Mouse (Mus musculus) testis, adult 2 months (tissue): ENCODE data around the gene Zbtb16. TPM values are rescaled to one million over a fixed set of nuclear protein-coding genes. Genes with fewer than 3 reads are reported as not detected.

Experiments
- H3K27ac ChIP-seq: fragments of 200-500 bp; 2 replicates; pipeline ENCODE4 v1.5.1; 2012; ENCODE audit warnings: low read depth, low read length; ENCODE audit not compliant: control insufficient read depth, insufficient read depth
- H3K27me3 ChIP-seq: fragments of 200-500 bp; 2 replicates; pipeline ENCODE4 v1.6.1; 2012; ENCODE audit warnings: mild to moderate bottlenecking, low read length, moderate library complexity; ENCODE audit not compliant: control insufficient read depth, insufficient read depth
- H3K36me3 ChIP-seq: fragments of 200-500 bp; 2 replicates; pipeline ENCODE4 v1.6.1; 2012; ENCODE audit warnings: mild to moderate bottlenecking, low read length; ENCODE audit not compliant: control insufficient read depth, insufficient read depth
- H3K4me1 ChIP-seq: fragments of 200-500 bp; 2 replicates; pipeline ENCODE4 v1.6.1; 2012; ENCODE audit warnings: low read length; ENCODE audit not compliant: control insufficient read depth, insufficient read depth
- H3K4me3 ChIP-seq: fragments of 200-500 bp; 2 replicates; pipeline ENCODE4 v1.5.1; 2012; ENCODE audit warnings: low read depth, mild to moderate bottlenecking, low read length, moderate library complexity, mixed read lengths; ENCODE audit not compliant: control insufficient read depth
- CTCF ChIP-seq: fragments of 200-500 bp; IDR thresholded peaks from 2 replicates; pipeline ENCODE4 v1.5.1; 2012; ENCODE audit warnings: low read depth, mild to moderate bottlenecking, inconsistent platforms, low read length, moderate library complexity; ENCODE audit not compliant: control insufficient read depth, insufficient read depth, insufficient replicate concordance
- POLR2A ChIP-seq: fragments of 200-500 bp; IDR thresholded peaks from 2 replicates; pipeline ENCODE4 v1.6.1; 2012; ENCODE audit warnings: low read depth, mild to moderate bottlenecking, inconsistent platforms, low read length, moderate library complexity; ENCODE audit not compliant: control insufficient read depth
- polyA plus RNA-seq: library from polyadenylated mRNA; depleted of rRNA; stranded (reverse); fragments of >200 nt; gene quantifications from 2 replicates; pipeline ENCODE4 v1.2.3, GENCODE M21; 2012

Zbtb16 gene
- polyA plus RNA-seq, 1 experiment: 2.6 TPM

DNA sequence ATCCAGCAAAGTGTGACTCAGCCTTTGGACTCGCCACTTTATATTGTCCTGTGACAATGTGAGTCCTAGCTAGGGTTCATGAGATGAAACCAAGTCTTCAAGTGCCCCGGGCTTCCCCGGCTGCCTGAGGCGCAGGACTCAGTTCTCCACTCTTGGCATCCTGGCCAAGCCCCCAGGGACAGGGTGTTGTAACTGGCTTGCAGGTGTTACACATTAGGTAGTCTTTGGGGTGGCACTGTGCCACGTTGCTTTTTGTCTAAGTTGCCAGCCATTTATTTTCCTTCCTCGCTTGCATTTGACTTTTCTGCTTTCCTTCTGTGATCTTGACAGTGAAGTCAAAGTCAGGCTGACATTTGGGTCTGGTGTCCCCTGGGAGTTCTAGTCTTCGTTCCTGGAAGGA, 21.9 kb upstream of the Zbtb16 start:
- TF ChIP-seq POLR2A: no peak
- TF ChIP-seq CTCF: no peak
- H3K27ac ChIP-seq: no peak overlapping the region
- H3K4me1 ChIP-seq: peaks cover 2% of the 10 kb centered on the region

DNA sequence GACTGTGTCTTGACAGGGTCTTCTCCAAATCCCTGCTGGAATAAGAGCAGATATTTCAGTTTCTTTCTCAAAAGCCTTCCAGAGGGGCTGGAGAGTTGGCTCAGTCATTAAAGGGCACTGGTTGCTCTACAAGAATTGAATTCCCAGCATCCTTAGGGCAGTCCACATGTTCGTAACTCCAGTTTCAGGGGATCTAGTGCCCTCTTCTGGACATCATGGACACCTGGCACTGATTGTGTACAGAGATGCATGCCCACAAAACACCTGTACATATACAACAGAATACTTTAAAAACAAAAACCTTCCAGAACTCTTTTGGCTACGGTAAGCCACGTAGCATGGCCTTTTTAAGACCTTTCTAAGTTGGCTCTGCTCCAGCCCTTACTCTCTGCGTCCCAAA, 20.2 kb upstream of the Zbtb16 start:
- no peak overlapping the region for H3K27ac ChIP-seq
- TF ChIP-seq CTCF: no peak
- no peak for TF ChIP-seq POLR2A
- no peaks in the 10 kb centered on the region for H3K36me3 ChIP-seq
- peaks cover 2% of the 10 kb centered on the region for H3K4me1 ChIP-seq
- H3K27me3 ChIP-seq: no peaks in the 10 kb centered on the region
- no peak overlapping the region for H3K4me3 ChIP-seq

More for the DNA sequence above, 21.9 kb upstream of the Zbtb16 start:
- no peaks in the 10 kb centered on the region for H3K27me3 ChIP-seq
- no peaks in the 10 kb centered on the region for H3K36me3 ChIP-seq
- H3K4me3 ChIP-seq: no peak overlapping the region

DNA sequence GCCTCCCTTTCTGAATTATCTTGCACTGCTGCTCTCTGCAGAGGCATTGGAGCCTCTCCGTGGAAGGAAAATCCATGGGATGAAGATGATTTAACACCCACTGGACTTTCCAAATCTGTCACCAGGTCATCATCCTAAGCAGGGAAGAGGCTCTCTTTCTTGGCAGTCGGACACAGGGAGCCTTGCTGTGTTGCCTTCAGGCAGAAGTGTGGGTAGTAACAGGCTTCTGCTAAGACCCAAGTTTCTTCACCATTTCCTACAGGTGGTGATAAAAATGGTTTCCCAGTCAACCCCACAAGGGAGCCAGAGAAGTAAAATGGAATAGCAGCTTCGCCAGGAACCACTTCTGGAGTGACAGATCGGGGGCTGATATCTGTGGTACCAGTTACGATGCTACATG, 13.5 kb upstream of the Zbtb16 start:
- Histone ChIP-seq H3K36me3 (no peaks in the 10 kb centered on the region), H3K4me1 (no peaks in the 10 kb centered on the region), H3K27me3 (no peaks in the 10 kb centered on the region), H3K27ac (no peak overlapping the region), H3K4me3 (no peak overlapping the region)
- TF ChIP-seq CTCF (no peak), POLR2A (no peak)

DNA sequence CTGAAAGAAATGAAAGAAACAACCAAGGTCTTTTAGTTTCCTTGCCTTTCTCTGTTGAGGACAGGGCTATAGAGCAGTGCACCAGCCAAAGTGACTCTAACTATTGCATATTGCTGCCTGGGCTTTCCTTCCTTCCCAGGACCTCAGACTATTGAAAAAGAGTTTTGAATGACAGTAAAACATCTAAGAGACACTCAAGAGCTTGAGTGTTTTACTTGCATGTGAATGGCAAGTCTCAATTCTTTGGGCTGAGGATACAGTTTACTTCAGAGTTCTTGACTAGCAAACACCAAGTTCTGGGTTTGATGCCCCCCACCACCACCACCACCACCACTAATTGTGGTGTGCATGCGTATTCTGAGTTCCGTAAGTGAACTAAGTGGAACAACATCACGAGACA, 3.5 kb upstream of the Zbtb16 start:
- H3K27me3 ChIP-seq: no peaks in the 10 kb centered on the region
- no peak overlapping the region for H3K27ac ChIP-seq
- peaks cover 7% of the 10 kb centered on the region; the same call in 1 of the 2 replicates for H3K4me1 ChIP-seq
- TF ChIP-seq CTCF: no peak
- no peak for TF ChIP-seq POLR2A
- no peak overlapping the region for H3K4me3 ChIP-seq
- no peaks in the 10 kb centered on the region for H3K36me3 ChIP-seq

DNA sequence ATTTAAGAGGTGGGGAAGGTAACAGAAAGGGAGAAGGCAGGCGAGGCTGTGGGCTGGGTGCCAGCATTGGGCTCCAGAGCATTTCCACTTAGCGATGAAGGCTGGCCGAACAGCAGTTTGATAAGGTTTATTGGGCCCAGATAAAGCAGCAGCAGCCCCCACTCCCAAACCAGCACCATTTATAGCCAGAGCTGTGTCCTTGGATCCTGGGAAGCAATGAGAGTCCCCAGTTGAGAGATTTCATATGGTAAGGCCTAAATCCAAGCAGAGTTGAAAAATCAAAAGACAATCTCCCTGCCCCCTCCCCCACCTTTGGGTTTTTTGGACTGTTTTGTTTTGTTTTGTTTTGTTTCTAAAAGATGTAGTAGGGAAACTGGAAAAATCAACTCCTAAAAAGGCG, 2.3 kb upstream of the Zbtb16 start:
- Histone ChIP-seq H3K27ac (no peak overlapping the region), H3K4me3 (no peak overlapping the region), H3K4me1 (peaks cover 7% of the 10 kb centered on the region; the same call in 1 of the 2 replicates), H3K27me3 (no peaks in the 10 kb centered on the region), H3K36me3 (no peaks in the 10 kb centered on the region)
- no peak for TF ChIP-seq POLR2A
- TF ChIP-seq CTCF: no peak

DNA sequence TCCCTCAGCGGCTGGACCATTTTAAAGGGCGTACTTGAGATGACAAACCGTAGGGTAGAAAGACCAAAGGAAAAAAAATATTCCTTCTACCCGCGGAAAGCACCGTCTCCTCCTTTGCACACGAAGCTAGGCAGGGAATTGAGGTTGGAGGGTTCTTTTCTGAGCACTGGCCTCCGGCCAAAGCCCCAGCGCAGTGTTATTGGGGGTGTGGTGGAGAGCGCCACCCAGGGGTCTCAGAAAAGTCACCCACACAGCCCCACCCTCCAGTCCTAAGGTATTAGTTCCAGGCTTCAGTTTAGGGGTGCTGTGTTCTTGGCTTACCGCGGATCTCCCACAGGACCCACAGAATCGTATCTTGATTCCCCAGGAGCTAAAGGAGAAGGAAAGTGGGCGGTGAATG, 1.2 kb upstream of the Zbtb16 start:
- Histone ChIP-seq H3K4me3 (no peak overlapping the region), H3K36me3 (no peaks in the 10 kb centered on the region), H3K27me3 (no peaks in the 10 kb centered on the region), H3K27ac (no peak overlapping the region), H3K4me1 (peaks cover 7% of the 10 kb centered on the region; the same call in 1 of the 2 replicates)
- TF ChIP-seq CTCF: no peak
- no peak for TF ChIP-seq POLR2A

DNA sequence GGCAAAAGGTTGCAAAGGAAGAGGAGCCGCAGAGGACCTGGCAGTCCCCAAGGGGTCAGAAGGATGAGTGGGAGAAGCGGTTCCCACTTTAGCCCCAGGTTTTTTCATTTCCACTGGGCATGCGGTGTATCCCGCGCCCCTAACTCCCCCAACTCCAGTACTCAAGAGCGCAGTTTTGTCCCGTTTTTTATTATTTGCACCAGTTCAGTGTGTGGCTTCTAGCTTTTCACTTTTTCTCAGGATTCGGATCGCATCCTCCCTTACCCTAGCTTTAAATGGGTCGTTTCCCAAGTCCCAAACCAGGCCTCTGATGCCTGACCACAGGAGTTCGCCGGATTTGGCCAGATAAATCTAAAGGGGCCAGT, 526 bp upstream of the Zbtb16 start:
- Histone ChIP-seq H3K27ac (peak overlapping the region; percentile 19; the same call in 1 of the 2 replicates), H3K36me3 (no peaks in the 10 kb centered on the region), H3K27me3 (no peaks in the 10 kb centered on the region), H3K4me3 (peak overlapping the region; percentile 68), H3K4me1 (peaks cover 7% of the 10 kb centered on the region; the same call in 1 of the 2 replicates)
- TF ChIP-seq POLR2A (no peak), CTCF (no peak)

DNA sequence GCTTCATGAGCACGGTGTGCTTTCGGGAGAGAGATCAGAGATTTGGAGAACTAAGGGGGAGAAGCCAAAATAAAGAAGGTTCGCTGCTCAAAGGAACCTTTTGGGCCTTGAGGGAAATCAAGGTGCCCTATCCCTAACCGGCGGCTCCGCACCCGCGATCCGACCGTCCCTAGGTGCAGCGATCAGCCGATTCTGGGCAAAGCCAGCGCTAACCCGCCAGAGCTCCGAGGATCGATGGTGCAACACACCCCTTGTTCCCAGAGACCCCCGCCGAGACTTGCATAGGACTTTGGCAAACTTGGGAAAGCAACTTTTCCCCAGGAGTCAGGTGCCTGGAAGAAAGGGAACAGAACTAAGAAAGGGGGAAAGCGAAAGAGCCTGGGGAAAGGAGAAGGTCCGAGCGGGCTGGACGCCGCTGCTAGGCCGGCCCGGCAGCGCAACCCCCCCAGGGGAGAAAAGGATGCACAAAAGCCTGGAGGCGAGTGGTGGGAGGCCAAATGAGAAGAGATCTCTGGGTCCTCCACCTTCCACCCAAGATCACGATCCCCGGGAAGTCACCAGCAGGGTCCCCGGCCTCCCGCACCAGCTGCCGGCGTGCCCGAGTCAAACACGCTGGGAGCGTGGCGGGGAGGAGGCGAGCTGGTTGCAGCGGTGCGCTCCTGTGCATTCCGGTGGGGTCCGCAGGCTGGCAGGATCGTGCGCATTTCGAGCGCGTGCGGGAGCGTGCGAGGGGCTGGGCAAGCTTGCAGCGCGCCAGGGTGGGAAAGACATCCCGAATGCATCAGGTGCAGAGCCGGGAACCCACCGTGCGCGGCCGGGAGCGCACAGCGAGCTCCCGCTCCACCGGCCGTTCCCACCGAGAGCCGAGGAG, 1.2 kb downstream of the Zbtb16 start:
- TF ChIP-seq CTCF: no peak
- no peak for TF ChIP-seq POLR2A
- Histone ChIP-seq H3K27me3 (no peaks in the 10 kb centered on the region), H3K4me3 (peak overlapping the region; percentile 88), H3K4me1 (peaks cover 7% of the 10 kb centered on the region; the same call in 1 of the 2 replicates), H3K27ac (no peak overlapping the region; the same call in 1 of the 2 replicates), H3K36me3 (no peaks in the 10 kb centered on the region)
